ENCODE assay signal across 8 mouse cellular contexts in genomic region chr7:107370232-107371125, GRCm38 (mm10). TPM values are rescaled to one million over a fixed set of nuclear protein-coding genes. Genes with fewer than 3 reads are reported as not detected.
DNase-seq lines count a peak whose midpoint lies in the region; ATAC-seq lines count a peak whose summit lies in the region.

Syt9 (plus strand) TSS chr7:107370728.

- no peak within 1 kb of the TSS for H3K27ac ChIP-seq in intestine, embryonic 15.5 days
- no peak within 1 kb of the TSS for H3K27ac ChIP-seq in midbrain, embryonic 11.5 days (ENCODE audit: low read depth, low read length)
- H3K27ac ChIP-seq in stomach, embryonic 14.5 days (ENCODE audit: low read length), result no peak within 1 kb of the TSS

- H3K36me3 ChIP-seq in intestine, embryonic 15.5 days, result no peaks in the 10 kb centered on the region
- no peaks in the 10 kb centered on the region for H3K36me3 ChIP-seq in midbrain, embryonic 11.5 days (ENCODE audit: control insufficient read depth, insufficient read depth, low read length)
- H3K36me3 ChIP-seq in stomach, embryonic 14.5 days (ENCODE audit: control insufficient read depth, insufficient read depth, low read length), result no peaks in the 10 kb centered on the region

- under 1% methylated on average over 87 of the region's 102 CpGs for WGBS in intestine, embryonic 15.5 days
- under 1% methylated on average over 83 of the region's 102 CpGs for WGBS in midbrain, embryonic 11.5 days
- WGBS in stomach, embryonic 14.5 days, result under 1% methylated on average over 63 of the region's 102 CpGs

- H3K4me1 ChIP-seq in intestine, embryonic 15.5 days (replicated peaks), result peaks cover 10% of the 10 kb centered on the region
- H3K4me1 ChIP-seq in midbrain, embryonic 11.5 days (ENCODE audit: control insufficient read depth, insufficient read depth, low read length), result peaks cover 3% of the 10 kb centered on the region; the same call in 1 of the 2 replicates
- H3K4me1 ChIP-seq in stomach, embryonic 14.5 days (ENCODE audit: control insufficient read depth, insufficient read depth, low read length), result 0 out of 2 replicates have a peak, but pooled peaks cover 5% of the 10 kb centered on the region

- ATAC-seq in intestine, embryonic 15.5 days, result peak; percentile 97
- peak; percentile 93 for ATAC-seq in midbrain, embryonic 11.5 days (ENCODE audit: low FRiP score)
- ATAC-seq in stomach, embryonic 14.5 days (ENCODE audit: insufficient number of reproducible peaks, insufficient read depth, low FRiP score, low read depth), result peak; percentile 90
- no peak for ATAC-seq in inflammation-experienced regulatory T-cells, adult 6 months

- peak within 1 kb of the TSS; percentile 100 for H3K4me2 ChIP-seq in intestine, embryonic 15.5 days (replicated peaks)
- peak within 1 kb of the TSS; percentile 98 for H3K4me2 ChIP-seq in midbrain, embryonic 11.5 days
- peak within 1 kb of the TSS; percentile 100 for H3K4me2 ChIP-seq in stomach, embryonic 14.5 days (replicated peaks; ENCODE audit: low read depth, low read length)

- H3K9me3 ChIP-seq in intestine, embryonic 15.5 days, result no peaks in the 10 kb centered on the region
- no peaks in the 10 kb centered on the region for H3K9me3 ChIP-seq in midbrain, embryonic 11.5 days (ENCODE audit: control insufficient read depth, low read length)
- no peaks in the 10 kb centered on the region for H3K9me3 ChIP-seq in stomach, embryonic 14.5 days (ENCODE audit: control insufficient read depth, low read depth, low read length)

- intact Hi-C loops in left cerebral cortex, postnatal 36 days (cut with DNase I), result loop anchor here (5.0 kb wide), 1 partner anchor 137 kb away; no protein-coding TSS in a partner anchor

- peaks cover 12% of the 10 kb centered on the region; the same call in 1 of the 2 replicates for H3K27me3 ChIP-seq in intestine, embryonic 15.5 days (replicated peaks)
- peaks cover 28% of the 10 kb centered on the region for H3K27me3 ChIP-seq in midbrain, embryonic 11.5 days (ENCODE audit: control insufficient read depth, insufficient read depth, low read length)
- H3K27me3 ChIP-seq in stomach, embryonic 14.5 days (ENCODE audit: control insufficient read depth, insufficient read depth, low read length), result 0 out of 2 replicates have a peak, but pooled peaks cover 6% of the 10 kb centered on the region

- peak; percentile 12 for DNase-seq in adrenal gland, adult 8-10 months
- DNase-seq in cerebellum, postnatal 10 days, result peak; percentile 76 to 79
- peak; percentile 6 to 37 for DNase-seq in frontal cortex, postnatal 10 days (ENCODE audit: low spot score in 2 of 2)
- peak; percentile 49 to 72 for DNase-seq in left cerebral cortex, postnatal 36 days (ENCODE audit: low spot score in 2 of 2)
- peak; percentile 94 for DNase-seq in midbrain, embryonic 11.5 days (ENCODE audit: low spot score, missing footprints)

- peak within 1 kb of the TSS; percentile 69 for H3K4me3 ChIP-seq in intestine, embryonic 15.5 days (replicated peaks)
- peak within 1 kb of the TSS; percentile 65 for H3K4me3 ChIP-seq in midbrain, embryonic 11.5 days (ENCODE audit: low read depth, low read length)
- peak within 1 kb of the TSS; percentile 66 for H3K4me3 ChIP-seq in stomach, embryonic 14.5 days (ENCODE audit: low read depth, low read length)

- H3K9ac ChIP-seq in intestine, embryonic 15.5 days, result peak within 1 kb of the TSS; percentile 58
- H3K9ac ChIP-seq in midbrain, embryonic 11.5 days (ENCODE audit: low read length), result peak within 1 kb of the TSS; percentile 71
- H3K9ac ChIP-seq in stomach, embryonic 14.5 days (replicated peaks; ENCODE audit: low read depth, low read length), result peak within 1 kb of the TSS; percentile 38; the same call in 1 of the 2 replicates

RNA-seq across cellular contexts. Expression of gene Syt9, which starts in this region (rescaled TPM):
- total RNA-seq in adrenal gland, adult 8-10 months (2022), result 1 to 10 TPM; 1.9 to 4.2 (median 2.8) TPM
- polyA plus RNA-seq in intestine, embryonic 15.5 days (2015; fragmentation: Nextera tagmentation; extraction: Ambion mirVana), result 3.5 and 4.4 TPM in 2 replicates
- 10 to 100 TPM in 1 of 2 experiments, 1 to 10 TPM in 1; 7.4 to 10.2 TPM for total RNA-seq in left cerebral cortex, postnatal 36 days (2021)
- polyA plus RNA-seq in midbrain, embryonic 11.5 days (2014; fragmentation: Nextera tagmentation; extraction: Ambion mirVana), result 3.9 and 5.6 TPM in 2 replicates
- 4.4 and 5.2 TPM in 2 replicates for polyA plus RNA-seq in stomach, embryonic 14.5 days (2014; fragmentation: Nextera tagmentation; extraction: Ambion mirVana)
- polyA plus RNA-seq in inflammation-experienced regulatory T-cells, adult 6 months (2017; shearing (Covaris generic)), result not detected

Comparison
In these comparisons a context has a peak if more than half of its experiments do, and no peak if none do; other contexts are left out.
1. DNase-seq: peak in every context shown above with its lines; median percentile 94 in midbrain, embryonic 11.5 days; 78 in cerebellum, postnatal 10 days; 60 in left cerebral cortex, postnatal 36 days; 22 in frontal cortex, postnatal 10 days; 12 in adrenal gland, adult 8-10 months.